Mouse (Mus musculus) myocyte (in vitro differentiated cells): ENCODE measurements at regions not wholly inside any gene's neighbourhood (a gene's known extent, or its start where the extent isn't known, plus 50 kb on each side); places are given as distances from the start of the nearest gene placed in this dataset.

Source experiments
- CEBPB ChIP-seq: IDR thresholded peaks from 2 replicates; pipeline ENCODE4 v1.6.1; 2011; ENCODE audit warnings: mild to moderate bottlenecking, moderate library complexity; ENCODE audit not compliant: poor library complexity, insufficient read depth, severe bottlenecking
- MAX ChIP-seq: IDR thresholded peaks from one replicate; pipeline ENCODE4 v1.6.1; 2011; ENCODE audit warnings: low read depth, mild to moderate bottlenecking, control low read depth
- MYOD1 ChIP-seq, 3 experiments: IDR thresholded peaks; one replicate each; pipeline ENCODE4 v1.6.1; 2011; ENCODE audit warnings: control low read depth in 2 of 3, low read depth in 2 of 3, mild to moderate bottlenecking in 2 of 3, moderate library complexity in 1 of 3; ENCODE audit not compliant: insufficient read length in 2 of 3, control insufficient read depth in 1 of 3
- POLR2A ChIP-seq: IDR thresholded peaks from one replicate; pipeline ENCODE4 v1.6.1; 2011; ENCODE audit warnings: low read depth, mild to moderate bottlenecking, control low read depth, moderate library complexity; ENCODE audit not compliant: insufficient read length
- POLR2AphosphoS2 ChIP-seq: IDR thresholded peaks from one replicate; pipeline ENCODE4 v1.6.1; 2011; ENCODE audit warnings: low read depth, control low read depth; ENCODE audit not compliant: insufficient read length
- SRF ChIP-seq: IDR thresholded peaks from one replicate; pipeline ENCODE4 v1.6.1; 2011; ENCODE audit warnings: low read depth; ENCODE audit not compliant: control insufficient read depth, insufficient read length
- TCF12 ChIP-seq: IDR thresholded peaks from one replicate; pipeline ENCODE4 v1.6.1; 2011; ENCODE audit warnings: mild to moderate bottlenecking, control low read depth; ENCODE audit not compliant: poor library complexity, insufficient read depth, severe bottlenecking
- USF1 ChIP-seq: IDR thresholded peaks from one replicate; pipeline ENCODE4 v1.6.1; 2011; ENCODE audit warnings: low read depth, mild to moderate bottlenecking, control low read depth, moderate library complexity

GRCm38 (mm10) chr15:59205544-59205943, 316.4 kb downstream of the Gm49356 start:
- TF ChIP-seq CEBPB, result no peak
- TF ChIP-seq SRF, result no peak
- TF ChIP-seq POLR2A, result no peak
- TF ChIP-seq USF1, result no peak
- no peak for TF ChIP-seq MAX
- TF ChIP-seq MYOD1 (IDR thresholded peaks at IDR 0.05; ENCODE audit: control insufficient read depth in 1 of 3, insufficient read length in 2 of 3, low read depth in 2 of 3), result no peak
- TF ChIP-seq TCF12, result no peak
- TF ChIP-seq POLR2AphosphoS2, result no peak
